Mouse (Mus musculus): ENCODE data around the gene Apeh.

The Apeh gene

GRCm38 (mm10) chr9:108080168-108080567 is 14.2 kb downstream of the Apeh start, which contains the start of gene Mst1:
Gene Mst1 (plus strand): TSS chr9:108080436.
- DNase-seq (ENCODE audit: low spot score) = no peak

GRCm38 (mm10) chr9:108073141-108073930 is 21.1 kb downstream of the Apeh start:
- DNase-seq (ENCODE audit: low spot score) = no peak

GRCm38 (mm10) chr9:108072481-108072924 is 21.9 kb downstream of the Apeh start:
- no peak for DNase-seq (ENCODE audit: low spot score)

GRCm38 (mm10) chr9:108071801-108072200 is 22.6 kb downstream of the Apeh start:
- DNase-seq (ENCODE audit: low spot score) = no peak

- DNase-seq (ENCODE audit: low spot score) = no peak
These were observed 24.9 kb downstream of the Apeh start for GRCm38 (mm10) chr9:108069529-108069928.

GRCm38 (mm10) chr9:108069007-108069406 is 25.4 kb downstream of the Apeh start:
- DNase-seq (ENCODE audit: low spot score) = no peak

- peak; percentile 86 for DNase-seq (ENCODE audit: low spot score)
These were observed 26.5 kb downstream of the Apeh start for GRCm38 (mm10) chr9:108067900-108068299.

GRCm38 (mm10) chr9:108067199-108067598 is 27.2 kb downstream of the Apeh start:
- no peak for DNase-seq (ENCODE audit: low spot score)

GRCm38 (mm10) chr9:108065491-108066011 is 28.9 kb downstream of the Apeh start:
- DNase-seq (ENCODE audit: low spot score) = peak; percentile 72

- DNase-seq (ENCODE audit: low spot score) = no peak
These were observed 31.0 kb downstream of the Apeh start for GRCm38 (mm10) chr9:108063361-108063760.

- no peak for DNase-seq (ENCODE audit: low spot score)
These were observed 32.3 kb downstream of the Apeh start for GRCm38 (mm10) chr9:108062142-108062541.

- no peak for DNase-seq (ENCODE audit: low spot score)
These were observed 36.1 kb downstream of the Apeh start for GRCm38 (mm10) chr9:108058291-108058690.

- DNase-seq (ENCODE audit: low spot score) = no peak
These were observed 37.2 kb downstream of the Apeh start for GRCm38 (mm10) chr9:108057262-108057562.

- no peak for DNase-seq (ENCODE audit: low spot score)
These were observed 37.8 kb downstream of the Apeh start for GRCm38 (mm10) chr9:108056361-108057261.

- DNase-seq (ENCODE audit: low spot score) = no peak
These were observed 38.7 kb downstream of the Apeh start for GRCm38 (mm10) chr9:108055661-108056237.

GRCm38 (mm10) chr9:108055061-108055460 is 39.3 kb downstream of the Apeh start:
- DNase-seq (ENCODE audit: low spot score) = no peak

- DNase-seq (ENCODE audit: low spot score) = no peak
These were observed 39.9 kb downstream of the Apeh start for GRCm38 (mm10) chr9:108054331-108055040.

- DNase-seq (ENCODE audit: low spot score) = no peak
These were observed 40.7 kb downstream of the Apeh start for GRCm38 (mm10) chr9:108053665-108054225.

GRCm38 (mm10) chr9:108052885-108053664 is 41.3 kb downstream of the Apeh start, which contains the start of gene Amigo3:
Gene Amigo3 (plus strand): TSS chr9:108053159.
- DNase-seq (ENCODE audit: low spot score) = peak; percentile 98

GRCm38 (mm10) chr9:108052411-108052810 is 42.0 kb downstream of the Apeh start:
- DNase-seq (ENCODE audit: low spot score) = no peak

- DNase-seq (ENCODE audit: low spot score) = no peak
These were observed 42.5 kb downstream of the Apeh start for GRCm38 (mm10) chr9:108051931-108052220.
